Mouse (Mus musculus): ENCODE results near the gene Gm10190. TPM values are rescaled to one million over a fixed set of nuclear protein-coding genes. Genes with fewer than 3 reads are reported as not detected.
A peak's percentile ranks its signal among the peaks of the same experiment; 100 is the strongest.
"Not testable (repeated sequence)": the region's sequence is repeated elsewhere in the genome, so short reads cannot be mapped to it uniquely, and the experiment has no call there.

Gene Gm10190
- not detected for total RNA-seq (2021)

DNA sequence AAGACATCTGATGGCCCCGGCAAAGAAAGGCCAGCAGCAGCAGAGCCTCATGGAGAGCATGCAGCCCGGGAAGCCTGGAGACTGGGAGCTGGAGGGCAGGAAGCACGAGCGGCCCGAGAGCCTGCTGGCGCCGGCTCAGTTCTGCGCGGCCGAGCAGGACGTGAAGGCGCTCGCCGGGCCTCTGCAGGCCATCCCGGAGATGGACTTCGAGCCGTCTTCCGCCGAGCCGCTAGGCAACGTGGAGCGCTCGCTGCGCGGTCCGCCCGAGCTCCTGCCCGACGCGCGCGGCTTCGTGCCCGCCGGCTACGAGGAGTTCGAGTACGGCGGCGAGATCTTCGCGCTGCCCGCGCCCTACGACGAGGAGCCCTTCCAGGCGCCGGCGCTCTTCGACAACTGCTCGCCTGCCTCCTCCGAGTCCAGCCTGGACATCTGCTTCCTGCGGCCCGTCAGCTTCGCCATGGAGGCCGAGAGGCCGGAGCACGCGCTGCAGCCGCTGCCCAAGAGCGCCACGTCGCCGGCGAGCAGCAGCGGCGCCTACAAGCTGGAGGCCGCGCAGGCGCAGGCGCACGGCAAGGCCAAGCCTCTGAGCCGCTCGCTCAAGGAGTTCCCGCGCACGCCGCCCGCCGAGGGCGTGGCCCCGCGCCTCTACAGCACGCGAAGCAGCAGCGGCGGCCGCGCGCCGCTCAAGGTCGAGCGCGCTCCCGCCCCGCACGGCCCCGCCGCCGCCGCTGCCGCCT is at the start of gene Gm10190:
Gene Gm10190 (minus strand): TSS at position 553 of the 737 bp plus-strand sequence.
- intact Hi-C loops (cut with DNase I) = loop anchor here (5.0 kb wide), 2 partner anchors 109 to 1461 kb away; partner anchors contain the start of gene Sos1
- peak; percentile 84 to 86 for DNase-seq

DNA sequence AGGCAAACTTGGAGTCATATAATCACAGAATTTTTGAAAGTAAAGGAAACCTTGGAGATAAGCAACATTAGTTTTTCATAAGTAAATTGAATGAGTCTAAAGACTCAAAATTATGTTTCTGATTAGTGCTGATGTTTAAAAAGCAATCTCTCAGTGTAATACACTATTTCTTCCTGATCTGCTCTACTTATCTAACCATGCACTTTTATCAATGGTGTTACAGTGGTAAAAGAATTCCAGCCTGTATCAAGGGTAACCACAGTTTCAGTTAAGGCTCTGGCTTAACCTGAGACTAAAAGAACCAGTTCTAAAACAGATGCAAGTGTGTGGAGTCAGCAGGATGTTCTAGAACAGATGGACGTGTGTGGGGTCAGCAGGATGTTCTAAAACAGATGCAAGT is 47.7 kb upstream of the Gm10190 start:
- no peak for DNase-seq
- intact Hi-C loops (cut with DNase I) = no loop called here

DNA sequence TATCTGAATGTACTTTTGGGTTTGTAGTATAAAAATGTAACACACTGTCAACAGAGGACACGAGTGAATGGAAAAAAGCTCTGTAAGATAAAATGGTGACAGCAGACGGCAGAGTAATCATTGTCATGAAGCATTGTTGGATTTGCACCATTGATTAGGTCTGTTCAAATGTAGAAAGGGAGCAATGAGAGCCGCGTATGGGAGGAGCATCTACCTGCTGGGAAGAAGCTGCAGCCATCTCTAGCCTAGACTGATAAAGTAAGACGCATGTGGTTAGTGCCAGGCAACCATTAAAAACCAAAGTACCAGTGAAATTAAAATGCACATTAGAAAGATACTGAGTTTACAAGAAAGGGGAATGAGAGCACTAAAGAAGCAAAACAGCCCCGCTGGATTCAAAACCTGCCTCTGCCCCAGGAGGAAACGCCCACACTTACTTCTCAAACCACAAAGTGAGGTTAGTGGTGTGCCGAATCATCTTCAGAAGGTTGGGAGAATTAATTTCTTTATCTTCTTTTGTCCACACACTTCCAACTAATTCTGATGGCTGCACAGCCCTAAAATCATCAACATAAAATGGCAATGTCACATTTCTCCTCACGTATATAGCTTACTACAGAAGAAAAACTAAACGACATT is 45.4 kb upstream of the Gm10190 start:
- no peak for DNase-seq
- intact Hi-C loops (cut with DNase I) = no loop called here

GRCm38 (mm10) chr17:80411182-80411581 is 37.8 kb upstream of the Gm10190 start:
- intact Hi-C loops (cut with DNase I) = loop anchor here (5.0 kb wide), 1 partner anchor 41 kb away; no protein-coding TSS in a partner anchor
- no peak for DNase-seq

- intact Hi-C loops (cut with DNase I) = no loop called here
- no peak for DNase-seq
These were observed 24.9 kb upstream of the Gm10190 start for GRCm38 (mm10) chr17:80398243-80398642.

DNA sequence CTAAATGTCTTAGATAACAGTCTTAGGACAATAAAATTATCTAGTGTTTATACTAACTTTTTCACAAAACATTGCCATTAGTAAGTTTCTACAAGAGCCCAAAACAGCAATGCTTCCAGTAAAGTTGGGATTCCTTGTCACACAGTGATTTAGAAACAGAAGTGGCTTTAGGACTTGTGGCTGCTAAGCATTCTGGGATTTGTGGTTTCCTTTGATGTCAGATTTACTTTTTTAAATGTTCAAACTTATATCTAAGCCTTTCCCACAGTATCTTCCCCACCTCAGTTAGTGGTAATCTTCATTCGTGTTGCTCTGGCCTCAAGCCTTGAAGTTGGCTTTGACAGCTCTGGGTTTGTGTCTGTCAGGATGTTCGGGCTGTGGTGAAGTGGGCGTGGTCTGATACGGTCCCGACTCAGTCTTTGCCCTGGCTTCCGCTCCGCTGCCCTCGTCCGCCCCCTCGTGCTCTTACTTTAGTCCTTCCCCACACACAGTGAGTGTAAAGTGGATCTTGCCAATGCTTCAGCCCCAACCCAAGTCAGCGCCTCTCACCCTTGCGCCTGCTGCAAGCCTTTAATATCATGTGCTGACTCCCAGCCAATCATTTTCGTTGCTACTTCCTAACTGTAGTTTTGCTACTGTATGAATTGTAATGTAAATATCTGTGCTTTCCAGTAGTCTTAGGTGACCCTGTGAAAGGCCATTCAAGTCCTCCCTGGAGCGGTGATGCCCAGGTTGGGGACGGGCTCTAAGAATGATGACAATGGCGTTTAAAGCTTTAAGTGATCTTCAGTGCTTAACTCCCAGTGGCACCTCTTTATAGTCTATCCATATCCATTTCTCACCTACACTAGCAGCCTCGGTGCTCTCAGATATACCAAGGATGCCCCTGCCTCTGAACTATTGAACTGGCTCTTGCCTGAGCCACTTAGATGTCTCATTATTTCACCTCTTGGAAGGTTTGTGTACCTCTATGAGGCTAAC is 18.4 kb upstream of the Gm10190 start:
- DNase-seq = peak; percentile 31 to 39
- intact Hi-C loops (cut with DNase I) = loop anchor here (5.0 kb wide), 1 partner anchor 99 kb away; the partner anchor contains the start of genes Dhx57 and Morn2

DNA sequence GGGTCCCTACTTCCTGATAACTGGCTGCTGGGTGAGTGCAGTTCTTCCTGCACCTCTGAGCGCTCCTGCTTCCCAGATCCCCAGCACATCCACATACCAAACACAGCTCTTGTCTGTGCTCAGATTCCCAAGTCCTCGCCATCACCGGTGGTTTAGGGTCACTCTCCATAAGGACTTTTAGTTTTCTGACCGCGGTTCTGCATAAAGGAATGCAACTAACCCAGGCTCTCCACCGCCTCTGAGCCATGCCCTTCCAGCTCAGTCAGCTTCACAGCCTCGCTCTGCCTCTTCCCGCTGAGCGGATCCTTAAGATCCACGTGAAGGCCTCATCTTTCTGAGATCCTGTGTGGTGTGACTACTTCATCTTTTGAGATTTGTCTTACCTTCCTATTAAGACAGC is 16.7 kb upstream of the Gm10190 start:
- intact Hi-C loops (cut with DNase I) = loop anchor here (5.0 kb wide), 1 partner anchor 98 kb away; the partner anchor contains the start of genes Dhx57 and Morn2
- no peak for DNase-seq

- intact Hi-C loops (cut with DNase I) = no loop called here
These were observed 12.3 kb upstream of the Gm10190 start for GRCm38 (mm10) chr17:80385671-80386070.

DNA sequence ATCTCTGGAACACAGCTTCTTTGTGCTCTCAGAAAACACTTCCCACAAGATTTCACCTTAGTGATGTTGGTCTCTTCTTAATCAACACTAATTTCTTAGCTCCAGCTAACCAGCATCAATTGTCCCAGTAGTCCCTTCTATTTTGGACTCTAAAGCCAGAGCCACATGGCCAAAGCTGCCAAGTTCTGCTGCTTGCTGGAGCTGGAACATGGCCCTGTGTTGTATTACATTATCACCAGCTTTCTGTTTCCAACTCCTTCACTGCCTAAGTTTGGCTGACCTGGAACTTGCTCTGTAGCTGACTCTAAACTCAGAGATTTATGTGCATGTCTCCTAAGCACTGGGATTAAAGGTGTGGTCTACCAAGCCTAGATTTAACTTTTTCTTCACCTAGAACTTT is 5.0 kb upstream of the Gm10190 start:
- intact Hi-C loops (cut with DNase I) = not testable (repeated sequence)
- peak; percentile 7 to 10 for DNase-seq

More at GRCm38 (mm10) chr17:80385671-80386070, 12.3 kb upstream of the Gm10190 start:
- DNase-seq = no peak

DNA sequence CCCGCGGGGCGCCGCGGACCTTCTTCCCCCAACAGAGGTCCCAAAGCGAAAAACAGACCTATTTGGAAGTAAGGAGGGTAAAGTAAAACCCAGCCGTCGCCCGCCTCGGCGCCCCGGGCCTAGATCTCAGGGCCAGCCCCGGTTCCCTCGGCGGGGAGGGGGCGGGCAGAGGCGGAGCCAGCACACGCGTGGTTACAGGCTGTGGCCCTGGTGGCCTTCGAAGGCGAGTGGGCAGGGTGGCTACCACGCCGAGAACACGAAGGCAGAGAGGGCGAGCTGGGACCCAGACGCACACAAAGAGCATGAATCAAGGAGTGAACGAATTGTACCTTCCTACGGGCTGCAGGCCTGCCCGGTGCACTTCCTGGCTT is 370 bp upstream of the Gm10190 start:
- intact Hi-C loops (cut with DNase I) = loop anchor here (5.0 kb wide), 2 partner anchors 109 to 1461 kb away; partner anchors contain the start of gene Sos1
- DNase-seq = no peak

DNA sequence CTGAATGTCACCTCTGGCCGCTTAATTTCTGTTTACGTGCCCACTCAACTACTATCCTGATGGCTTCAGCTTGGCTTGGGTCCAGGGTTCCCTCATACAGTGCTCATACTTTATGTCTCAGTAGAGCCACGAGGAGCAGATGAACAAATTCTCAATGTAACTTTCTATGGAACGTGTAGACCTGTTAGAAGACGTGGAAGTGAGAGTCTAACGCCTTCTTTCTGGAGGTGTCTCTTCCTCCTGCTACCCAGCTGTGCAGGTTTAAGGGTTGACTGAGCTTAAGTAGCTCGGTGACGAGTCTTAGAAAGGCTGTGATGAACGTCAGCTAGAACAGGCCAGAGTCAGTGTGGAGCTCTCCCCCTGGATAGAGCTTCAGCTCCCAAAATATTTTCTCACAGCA is 4.7 kb downstream of the Gm10190 start:
- intact Hi-C loops (cut with DNase I) = loop anchor here (2.0 kb wide), 1 partner anchor 78 kb away; the partner anchor contains the start of genes Dhx57 and Morn2
- DNase-seq = no peak

- intact Hi-C loops (cut with DNase I) = no loop called here
- no peak for DNase-seq
These were observed 6.1 kb downstream of the Gm10190 start for GRCm38 (mm10) chr17:80367276-80367675.

DNA sequence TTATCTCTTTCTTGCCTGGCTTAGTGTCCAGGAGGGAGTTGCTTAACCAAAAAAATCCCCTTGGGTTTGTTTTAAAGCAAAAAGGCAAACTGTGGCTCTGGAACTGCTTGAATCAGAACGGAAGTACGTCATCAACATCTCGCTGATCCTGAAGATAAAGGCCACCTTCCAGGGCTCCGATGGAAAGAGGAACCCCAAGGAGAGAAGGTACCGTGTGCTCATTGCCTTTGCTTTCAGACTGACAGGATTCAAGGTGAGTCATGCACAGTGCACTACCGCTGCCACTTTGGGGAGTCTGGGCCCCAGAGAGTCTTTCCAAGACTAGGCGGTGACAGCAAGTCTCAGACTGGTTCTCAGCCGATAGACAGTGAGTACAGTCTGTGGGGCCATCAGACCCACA is 13.1 kb downstream of the Gm10190 start:
- intact Hi-C loops (cut with DNase I) = no loop called here
- DNase-seq = no peak

DNA sequence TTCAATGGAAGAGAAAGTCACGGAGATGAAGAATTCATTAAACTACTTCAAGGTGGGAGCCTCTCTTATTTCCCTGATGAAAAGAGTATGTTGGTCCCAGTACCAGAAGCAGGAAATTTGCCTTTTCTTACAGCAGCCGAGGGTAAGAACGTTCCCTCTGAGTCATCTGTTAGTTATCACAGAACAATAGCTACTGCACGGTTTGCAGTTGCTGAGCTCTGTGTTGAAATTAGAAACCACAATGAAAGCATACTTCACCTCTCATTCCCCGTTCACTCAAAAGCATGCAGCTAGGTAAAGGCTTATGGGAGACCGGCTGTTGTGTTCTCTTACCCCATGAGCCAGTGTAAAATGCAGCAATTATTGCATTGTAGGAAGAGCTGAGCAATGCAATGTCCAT is 26.1 kb downstream of the Gm10190 start:
- no peak for DNase-seq
- intact Hi-C loops (cut with DNase I) = no loop called here

- intact Hi-C loops (cut with DNase I) = no loop called here
- DNase-seq = no peak
These were observed 26.7 kb downstream of the Gm10190 start for GRCm38 (mm10) chr17:80346591-80347125.

DNA sequence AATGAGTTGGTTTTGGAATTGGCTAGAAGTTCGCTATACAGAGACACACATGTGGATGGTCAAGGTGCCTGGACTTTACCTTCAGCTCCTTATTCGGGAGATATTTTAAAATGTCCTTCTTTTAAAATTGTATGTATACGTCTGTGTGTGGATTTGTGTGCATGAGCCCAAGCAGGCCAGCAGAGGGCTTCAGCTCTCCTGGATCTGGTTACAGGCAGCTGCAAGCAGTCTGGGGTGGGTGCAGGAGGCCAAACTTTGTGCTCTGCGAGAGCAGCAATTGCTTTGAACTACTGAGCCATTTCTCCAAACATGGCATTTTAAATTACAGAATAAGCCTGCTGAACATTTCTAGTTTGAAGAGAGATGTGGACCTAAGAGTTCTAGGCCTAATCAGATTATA is 28.1 kb downstream of the Gm10190 start:
- DNase-seq = no peak
- intact Hi-C loops (cut with DNase I) = no loop called here

GRCm38 (mm10) chr17:80332386-80332785 is 41.0 kb downstream of the Gm10190 start:
- DNase-seq = no peak
- intact Hi-C loops (cut with DNase I) = no loop called here

- intact Hi-C loops (cut with DNase I) = no loop called here
- DNase-seq = no peak
These were observed 46.9 kb downstream of the Gm10190 start for GRCm38 (mm10) chr17:80326431-80326830.

- DNase-seq = no peak
- intact Hi-C loops (cut with DNase I) = no loop called here
These were observed 47.9 kb downstream of the Gm10190 start for GRCm38 (mm10) chr17:80325456-80325855.

- DNase-seq = no peak
- intact Hi-C loops (cut with DNase I) = no loop called here
These were observed 48.8 kb downstream of the Gm10190 start for GRCm38 (mm10) chr17:80324521-80324920.

Data from heart, postnatal 36 days (tissue).